Mouse (Mus musculus): ENCODE results near the gene Rbl2. TPM values are rescaled to one million over a fixed set of nuclear protein-coding genes. Genes with fewer than 3 reads are reported as not detected.

Gene Rbl2
- polyA plus RNA-seq, 1 experiment: 21.5 TPM

DNA sequence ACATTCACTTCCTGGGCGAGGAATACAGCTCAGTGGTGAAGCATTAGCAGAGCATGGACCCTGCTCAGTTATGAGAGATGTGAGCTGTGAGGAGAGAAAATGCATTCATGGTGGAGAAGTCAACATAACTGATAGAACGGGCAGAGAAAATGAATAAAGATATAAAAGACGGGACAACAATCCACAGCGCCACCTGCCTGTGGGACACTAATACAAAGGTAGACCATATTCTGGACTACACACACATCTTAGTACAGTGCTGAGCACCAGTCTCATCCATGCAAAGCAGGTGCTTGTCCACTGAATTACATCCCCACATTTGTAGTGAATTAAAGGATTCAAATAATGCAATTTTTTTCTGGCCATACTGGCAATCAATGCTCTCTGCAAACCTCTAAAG, 47.7 kb downstream of the Rbl2 start:
- DNase-seq (ENCODE audit: low read depth in 1 of 2, low spot score in 2 of 2): no peak
- Histone ChIP-seq H3K36me3 (ENCODE audit: control insufficient read depth, insufficient read depth, low read length) (peaks cover 43% of the 10 kb centered on the region), H3K4me1 (ENCODE audit: control insufficient read depth, insufficient read depth, insufficient read length) (no peaks in the 10 kb centered on the region), H3K27me3 (ENCODE audit: control insufficient read depth, insufficient read depth, low read length) (no peaks in the 10 kb centered on the region), H3K27ac (ENCODE audit: insufficient read depth, low read length) (no peak overlapping the region), H3K4me3 (ENCODE audit: extremely low read depth, insufficient read depth, insufficient read length) (no peak overlapping the region)
- 91% methylated on average over 4 of the region's 4 CpGs for WGBS
- no peak for TF ChIP-seq CTCF (IDR thresholded peaks at IDR 0.05; ENCODE audit: extremely low read depth, insufficient read depth, insufficient read length, insufficient replicate concordance)
- TF ChIP-seq POLR2A (IDR thresholded peaks at IDR 0.05; ENCODE audit: low read depth, low read length): no peak

DNA sequence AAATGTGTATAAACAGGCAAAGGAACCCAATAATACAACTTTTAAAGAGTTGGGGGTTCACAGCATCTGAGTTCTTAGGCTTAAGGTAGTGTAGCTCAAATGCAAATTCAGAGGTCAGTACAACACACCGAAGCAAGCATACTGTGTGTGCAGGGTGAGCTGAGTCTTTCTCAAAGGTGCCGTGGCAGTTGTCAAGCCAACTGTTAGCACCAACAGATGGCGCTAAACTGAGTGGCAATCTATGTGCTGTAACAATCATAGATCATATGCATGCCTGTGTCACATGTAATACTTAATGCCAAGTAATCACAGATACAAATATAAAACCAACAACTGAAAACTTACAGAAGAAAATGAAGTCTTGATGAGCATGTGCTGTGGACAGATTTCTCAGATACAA, 48.3 kb downstream of the Rbl2 start:
- H3K4me3 ChIP-seq (ENCODE audit: extremely low read depth, insufficient read depth, insufficient read length): no peak overlapping the region
- WGBS: 77% methylated on average over 3 of the region's 3 CpGs
- H3K4me1 ChIP-seq (ENCODE audit: control insufficient read depth, insufficient read depth, insufficient read length): no peaks in the 10 kb centered on the region
- H3K27ac ChIP-seq (ENCODE audit: insufficient read depth, low read length): no peak overlapping the region
- TF ChIP-seq CTCF (IDR thresholded peaks at IDR 0.05; ENCODE audit: extremely low read depth, insufficient read depth, insufficient read length, insufficient replicate concordance): peak; percentile 1; the same call in 1 of the 2 replicates
- no peak for TF ChIP-seq POLR2A (IDR thresholded peaks at IDR 0.05; ENCODE audit: low read depth, low read length)
- peaks cover 45% of the 10 kb centered on the region for H3K36me3 ChIP-seq (ENCODE audit: control insufficient read depth, insufficient read depth, low read length)
- no peaks in the 10 kb centered on the region for H3K27me3 ChIP-seq (ENCODE audit: control insufficient read depth, insufficient read depth, low read length)
- DNase-seq (ENCODE audit: low read depth in 1 of 2, low spot score in 2 of 2): peak in 1 of 2 experiments; percentile 7

DNA sequence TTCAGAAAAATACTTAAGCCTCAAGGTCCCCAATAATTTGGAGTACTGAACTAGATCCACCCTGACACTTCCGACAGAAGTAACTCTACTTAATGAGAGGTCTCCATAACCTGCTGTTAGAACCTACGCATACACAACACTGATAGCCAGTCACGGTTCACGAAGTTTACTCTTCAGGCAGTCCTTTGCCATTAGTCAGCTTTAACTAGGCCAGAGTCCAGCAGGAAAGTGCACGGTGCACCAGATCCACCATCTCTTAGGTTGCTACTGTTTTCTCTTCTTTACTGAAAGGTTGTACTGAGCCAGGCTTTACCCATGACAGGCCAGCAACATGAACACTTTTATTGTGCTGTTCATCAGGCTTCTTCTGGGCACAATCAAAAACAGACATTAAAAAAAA, 54.5 kb downstream of the Rbl2 start:
- 94% methylated on average over 5 of the region's 5 CpGs for WGBS
- no peak overlapping the region for H3K27ac ChIP-seq (ENCODE audit: insufficient read depth, low read length)

DNA sequence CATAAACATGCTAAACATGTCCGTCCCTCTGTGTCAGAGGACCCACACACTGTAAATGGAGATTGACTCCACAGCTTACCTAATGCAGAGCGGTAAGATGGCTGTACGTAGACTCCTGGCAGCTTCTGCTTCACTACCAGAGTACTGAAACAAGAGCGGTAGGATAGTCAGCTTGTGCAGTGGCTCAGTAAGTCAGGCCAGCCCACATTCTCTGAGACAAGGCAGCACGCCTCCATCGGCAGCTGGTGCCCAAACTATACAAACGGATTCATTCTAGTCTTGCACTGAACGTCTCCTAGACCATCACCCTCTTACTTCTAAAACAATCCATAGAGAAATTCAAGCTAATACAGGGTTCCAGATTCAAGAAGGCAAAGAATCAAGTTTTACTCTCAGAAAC, 56.9 kb downstream of the Rbl2 start:
- H3K36me3 ChIP-seq (ENCODE audit: control insufficient read depth, insufficient read depth, low read length): peaks cover 38% of the 10 kb centered on the region
- no peaks in the 10 kb centered on the region for H3K4me1 ChIP-seq (ENCODE audit: control insufficient read depth, insufficient read depth, insufficient read length)
- WGBS: 96% methylated on average over 8 of the region's 8 CpGs
- TF ChIP-seq CTCF (IDR thresholded peaks at IDR 0.05; ENCODE audit: extremely low read depth, insufficient read depth, insufficient read length, insufficient replicate concordance): no peak
- no peak for TF ChIP-seq POLR2A (IDR thresholded peaks at IDR 0.05; ENCODE audit: low read depth, low read length)
- DNase-seq (ENCODE audit: low read depth in 1 of 2, low spot score in 2 of 2): no peak
- no peak overlapping the region for H3K27ac ChIP-seq (ENCODE audit: insufficient read depth, low read length)
- no peaks in the 10 kb centered on the region for H3K27me3 ChIP-seq (ENCODE audit: control insufficient read depth, insufficient read depth, low read length)
- no peak overlapping the region for H3K4me3 ChIP-seq (ENCODE audit: extremely low read depth, insufficient read depth, insufficient read length)

More for the DNA sequence above, 54.5 kb downstream of the Rbl2 start:
- Histone ChIP-seq H3K36me3 (ENCODE audit: control insufficient read depth, insufficient read depth, low read length) (peaks cover 43% of the 10 kb centered on the region), H3K4me3 (ENCODE audit: extremely low read depth, insufficient read depth, insufficient read length) (no peak overlapping the region), H3K27me3 (ENCODE audit: control insufficient read depth, insufficient read depth, low read length) (no peaks in the 10 kb centered on the region), H3K4me1 (ENCODE audit: control insufficient read depth, insufficient read depth, insufficient read length) (no peaks in the 10 kb centered on the region)
- TF ChIP-seq POLR2A (IDR thresholded peaks at IDR 0.05; ENCODE audit: low read depth, low read length): no peak
- no peak for TF ChIP-seq CTCF (IDR thresholded peaks at IDR 0.05; ENCODE audit: extremely low read depth, insufficient read depth, insufficient read length, insufficient replicate concordance)
- no peak for DNase-seq (ENCODE audit: low read depth in 1 of 2, low spot score in 2 of 2)

DNA sequence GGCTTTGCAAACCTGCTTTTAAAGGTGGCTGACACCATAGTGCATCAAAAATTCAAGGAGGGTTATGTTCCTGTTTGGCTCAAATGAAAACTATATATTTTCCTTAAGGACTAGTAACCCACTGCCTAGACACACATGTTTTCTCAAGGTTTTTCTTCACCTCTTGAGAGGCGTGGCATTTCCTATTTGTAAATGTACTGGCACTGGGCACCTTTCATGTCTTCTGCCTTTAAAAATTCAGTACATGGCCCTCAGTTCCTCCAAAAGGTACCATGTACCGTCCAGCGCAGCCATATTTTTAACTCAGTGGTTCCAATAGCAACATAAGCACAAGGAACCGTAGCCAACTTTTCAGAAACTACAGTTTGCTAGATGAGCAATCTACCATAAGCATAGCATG, 62.9 kb downstream of the Rbl2 start:
- no peak overlapping the region for H3K4me3 ChIP-seq (ENCODE audit: extremely low read depth, insufficient read depth, insufficient read length)
- H3K27ac ChIP-seq (ENCODE audit: insufficient read depth, low read length): no peak overlapping the region
- no peaks in the 10 kb centered on the region for H3K27me3 ChIP-seq (ENCODE audit: control insufficient read depth, insufficient read depth, low read length)
- WGBS: 76% methylated on average over 4 of the region's 4 CpGs
- H3K36me3 ChIP-seq (ENCODE audit: control insufficient read depth, insufficient read depth, low read length): peaks cover 5% of the 10 kb centered on the region; the same call in 1 of the 2 replicates
- TF ChIP-seq POLR2A (IDR thresholded peaks at IDR 0.05; ENCODE audit: low read depth, low read length) (no peak), CTCF (IDR thresholded peaks at IDR 0.05; ENCODE audit: extremely low read depth, insufficient read depth, insufficient read length, insufficient replicate concordance) (no peak)
- no peak for DNase-seq (ENCODE audit: low read depth in 1 of 2, low spot score in 2 of 2)
- no peaks in the 10 kb centered on the region; the same call in 1 of the 2 replicates for H3K4me1 ChIP-seq (ENCODE audit: control insufficient read depth, insufficient read depth, insufficient read length)

DNA sequence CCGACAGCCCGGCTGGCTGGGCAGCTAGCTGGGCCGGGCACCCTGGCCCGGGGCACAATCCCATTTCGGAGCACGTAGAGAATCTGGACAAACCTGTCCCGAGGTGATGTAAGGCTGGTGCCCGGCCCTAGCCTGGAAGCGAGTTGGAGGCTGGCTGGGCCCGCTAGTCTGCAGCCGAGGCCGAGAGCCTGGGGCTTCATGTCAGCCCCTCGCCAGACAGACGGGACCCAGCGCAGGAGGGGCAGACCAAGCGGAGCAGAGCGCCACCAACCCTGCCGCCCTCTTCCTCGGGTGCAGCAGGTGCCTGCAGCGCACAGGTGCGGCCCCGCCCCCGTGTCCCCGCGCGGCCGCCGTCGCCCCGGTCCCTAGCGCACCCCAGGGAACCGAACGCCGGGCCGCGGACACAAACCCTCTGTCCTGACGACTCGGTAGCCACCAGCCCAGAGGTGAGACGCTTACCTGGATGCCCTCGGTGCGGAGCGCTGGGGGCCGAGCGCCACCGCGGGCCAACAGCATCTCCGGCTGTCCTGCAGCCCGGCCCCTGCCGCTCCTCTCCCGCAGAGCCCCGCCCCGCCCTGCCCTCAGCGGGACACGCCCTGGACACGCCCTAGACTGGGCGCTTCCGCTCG, 63.7 kb downstream of the Rbl2 start:
- Histone ChIP-seq H3K4me3 (ENCODE audit: extremely low read depth, insufficient read depth, insufficient read length) (peak overlapping the region; percentile 86), H3K36me3 (ENCODE audit: control insufficient read depth, insufficient read depth, low read length) (0 out of 2 replicates have a peak, but pooled peaks cover 1% of the 10 kb centered on the region), H3K27me3 (ENCODE audit: control insufficient read depth, insufficient read depth, low read length) (no peaks in the 10 kb centered on the region), H3K4me1 (ENCODE audit: control insufficient read depth, insufficient read depth, insufficient read length) (no peaks in the 10 kb centered on the region; the same call in 1 of the 2 replicates), H3K27ac (ENCODE audit: insufficient read depth, low read length) (peak overlapping the region; percentile 57)
- no peak for TF ChIP-seq CTCF (IDR thresholded peaks at IDR 0.05; ENCODE audit: extremely low read depth, insufficient read depth, insufficient read length, insufficient replicate concordance)
- TF ChIP-seq POLR2A (IDR thresholded peaks at IDR 0.05; ENCODE audit: low read depth, low read length): peak; percentile 4; the same call in 1 of the 2 replicates
- no peak for DNase-seq (ENCODE audit: low read depth in 1 of 2, low spot score in 2 of 2)
- WGBS: under 1% methylated on average over 50 of the region's 58 CpGs

DNA sequence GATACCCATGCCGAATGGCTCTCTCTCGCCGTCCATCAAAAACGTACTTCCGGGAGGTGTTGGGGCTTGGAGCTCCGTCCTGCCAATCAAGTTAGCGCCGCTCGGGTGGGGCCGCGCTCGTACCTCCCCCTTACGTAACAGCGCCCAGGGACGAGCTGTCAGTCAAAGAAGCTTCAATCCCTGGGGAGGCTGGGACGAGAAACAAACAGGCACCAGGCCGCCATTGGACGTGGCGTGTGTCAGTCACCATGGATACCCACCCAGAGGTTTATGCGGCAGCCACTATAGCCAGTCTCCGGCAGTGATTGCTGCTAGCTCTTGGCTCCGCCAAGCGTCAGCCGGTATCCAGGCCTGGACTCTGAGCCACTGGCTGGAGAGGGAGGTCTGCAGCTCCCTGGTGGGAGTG, 64.2 kb downstream of the Rbl2 start:
- under 1% methylated on average over 24 of the region's 24 CpGs for WGBS
- peak; percentile 97 to 99 for DNase-seq (ENCODE audit: low read depth in 1 of 2, low spot score in 2 of 2)
- peak overlapping the region; percentile 43 for H3K27ac ChIP-seq (ENCODE audit: insufficient read depth, low read length)

More for the DNA sequence above, 64.2 kb downstream of the Rbl2 start:
- Histone ChIP-seq H3K4me1 (ENCODE audit: control insufficient read depth, insufficient read depth, insufficient read length) (no peaks in the 10 kb centered on the region; the same call in 1 of the 2 replicates), H3K27me3 (ENCODE audit: control insufficient read depth, insufficient read depth, low read length) (no peaks in the 10 kb centered on the region), H3K4me3 (ENCODE audit: extremely low read depth, insufficient read depth, insufficient read length) (peak overlapping the region; percentile 37), H3K36me3 (ENCODE audit: control insufficient read depth, insufficient read depth, low read length) (0 out of 2 replicates have a peak, but pooled peaks cover under 1% of the 10 kb centered on the region)
- TF ChIP-seq POLR2A (IDR thresholded peaks at IDR 0.05; ENCODE audit: low read depth, low read length) (no peak), CTCF (IDR thresholded peaks at IDR 0.05; ENCODE audit: extremely low read depth, insufficient read depth, insufficient read length, insufficient replicate concordance) (no peak)
